Mouse (Mus musculus): ENCODE data around the gene Gjb5.

Gjb5 gene

DNA sequence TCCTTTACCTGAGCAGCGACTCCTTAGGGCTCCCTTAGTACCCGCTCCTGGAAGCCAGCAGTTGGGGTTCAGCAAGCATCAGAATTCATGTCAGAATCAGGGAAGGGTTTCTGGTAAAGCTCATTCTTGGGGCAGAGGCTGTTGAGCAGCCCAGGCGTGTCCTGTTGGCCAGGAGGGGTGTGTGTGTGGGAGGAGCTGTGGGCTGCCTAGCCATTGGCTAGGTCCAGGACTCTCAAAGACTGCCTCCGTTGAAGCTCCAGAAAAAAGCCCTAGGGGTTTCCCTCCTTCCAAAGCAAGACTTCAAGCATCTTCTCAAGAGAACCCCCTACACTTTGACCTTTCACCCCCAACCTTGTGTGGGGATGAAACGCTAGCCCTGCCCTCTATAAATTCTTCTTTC, at the start of gene Gjb5:
Gene Gjb5 (minus strand): TSS at position 164 of the 400 bp plus-strand sequence.
- no peak for DNase-seq

DNA sequence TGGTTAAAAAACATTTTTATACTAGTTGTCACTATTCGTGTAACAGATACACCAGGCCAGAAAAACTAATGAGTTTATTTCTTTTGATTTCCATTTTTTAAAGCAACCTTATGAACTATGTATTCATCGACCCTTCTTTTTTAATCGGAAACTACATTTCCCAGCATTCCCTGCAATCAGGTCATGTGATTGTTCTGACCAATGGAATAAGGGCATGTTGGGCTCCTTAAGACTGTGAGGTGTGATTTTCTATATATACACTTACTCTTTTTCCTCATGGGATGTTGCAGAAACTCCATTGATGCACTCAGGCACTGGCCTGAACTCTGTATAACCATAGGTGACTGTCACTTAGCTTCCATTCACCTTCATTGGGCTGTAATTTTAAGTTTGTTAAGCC, 44.6 kb upstream of the Gjb5 start:
- DNase-seq: no peak

DNA sequence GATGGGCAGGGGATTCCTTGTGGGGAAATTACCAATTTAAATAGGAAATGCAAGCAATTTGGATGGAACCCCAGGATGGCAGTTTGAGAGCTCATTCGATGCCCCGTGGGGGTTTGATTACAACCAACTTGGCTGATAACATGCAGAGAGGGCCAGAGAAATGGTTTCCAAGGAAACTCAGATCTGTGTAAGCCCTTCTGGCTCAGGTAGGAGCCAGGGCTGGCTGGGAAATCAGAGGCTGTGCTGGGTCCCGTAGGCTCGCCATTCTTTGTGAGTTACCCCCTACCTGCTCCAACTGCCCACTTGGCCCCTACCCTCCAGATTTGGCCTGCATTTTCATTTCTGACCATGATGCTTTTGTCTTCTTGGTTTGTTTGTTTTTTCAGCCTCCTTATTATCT, 44.2 kb upstream of the Gjb5 start:
- DNase-seq: no peak

DNA sequence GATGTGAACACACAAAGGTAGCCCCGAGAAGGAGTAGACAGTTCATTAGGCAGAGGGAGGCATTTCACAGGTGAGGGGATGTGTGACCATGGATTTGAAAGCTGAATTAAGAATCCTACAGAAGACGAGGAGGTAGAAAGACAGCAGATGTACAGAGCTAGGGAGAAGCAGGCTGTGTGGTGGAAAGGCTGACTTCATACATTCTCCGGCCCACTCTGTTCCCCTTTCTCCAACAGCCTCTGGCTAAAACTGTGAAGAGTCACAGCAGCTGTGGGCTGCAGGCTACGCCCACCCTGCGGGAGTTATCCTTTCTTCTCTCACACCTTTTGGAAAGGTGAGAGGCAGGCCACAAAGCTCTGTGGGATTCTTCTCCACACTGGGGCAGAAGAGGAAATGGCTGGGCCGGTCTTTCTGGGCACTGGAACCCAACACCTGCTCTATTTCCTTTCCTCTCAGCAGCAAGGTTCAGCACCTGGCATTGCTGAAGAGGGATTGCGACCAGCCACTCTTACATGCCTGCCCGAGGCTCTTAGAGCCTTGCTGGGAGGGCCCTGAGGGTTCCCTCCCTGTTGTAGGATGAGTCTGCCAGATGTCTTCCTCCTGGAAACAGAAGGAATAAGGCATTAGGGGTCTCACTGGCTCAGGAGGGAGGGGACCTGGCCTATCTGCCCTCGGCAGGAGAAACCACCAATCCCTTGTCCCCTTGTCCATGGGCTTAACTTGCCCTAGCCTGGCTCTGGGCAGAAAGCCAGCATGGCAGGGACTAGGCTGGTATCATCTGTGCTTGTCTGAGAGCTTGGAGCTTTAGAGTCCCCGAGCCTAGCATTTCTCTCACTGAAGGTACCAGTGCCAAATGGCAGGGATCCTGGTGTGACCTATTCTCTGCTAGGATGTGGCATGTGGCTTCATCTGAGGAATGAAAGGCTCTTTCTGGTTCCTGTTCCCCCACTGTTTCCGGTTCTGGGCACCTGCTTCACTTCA, 42.5 kb upstream of the Gjb5 start:
- peak; percentile 13 for DNase-seq

DNA sequence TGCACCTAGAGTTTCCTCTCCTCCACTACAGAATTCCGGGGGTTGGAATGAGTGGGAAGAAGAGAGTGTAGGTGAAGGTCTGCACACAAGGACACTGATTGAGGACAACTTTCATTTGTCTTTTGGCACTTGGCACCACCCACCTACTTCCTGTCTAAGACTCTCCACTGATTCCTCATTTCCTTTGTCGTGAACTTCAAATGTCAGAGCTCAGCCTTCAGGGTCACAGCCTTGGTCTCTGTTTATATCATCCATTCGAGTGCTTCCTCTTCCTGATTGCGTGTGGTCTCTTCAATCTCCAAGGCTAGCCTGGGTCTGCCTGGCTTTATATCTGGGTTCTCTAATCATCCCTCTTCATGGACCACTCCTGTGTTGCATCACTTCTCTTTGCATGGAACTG, 37.6 kb upstream of the Gjb5 start:
- no peak for DNase-seq

DNA sequence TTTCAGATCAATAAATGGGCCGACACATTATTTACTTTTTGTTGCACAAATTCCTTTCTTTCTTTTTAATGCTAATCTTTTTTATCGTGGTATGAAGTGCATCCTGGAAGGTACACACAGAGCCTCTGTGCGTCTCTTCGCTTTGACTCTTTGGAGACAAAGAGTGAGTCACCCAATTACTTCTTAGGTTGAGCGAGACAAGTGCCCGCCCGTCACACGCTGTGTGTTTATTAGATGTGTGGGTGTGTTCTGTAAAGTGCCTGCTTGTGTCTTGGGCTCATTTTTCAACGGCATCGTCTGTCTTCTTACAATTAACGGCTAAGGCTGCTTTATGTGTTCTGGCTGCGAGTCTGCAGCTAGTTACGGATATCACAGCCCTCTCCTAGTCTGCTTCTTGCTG, 31.7 kb upstream of the Gjb5 start:
- peak; percentile 45 for DNase-seq

DNA sequence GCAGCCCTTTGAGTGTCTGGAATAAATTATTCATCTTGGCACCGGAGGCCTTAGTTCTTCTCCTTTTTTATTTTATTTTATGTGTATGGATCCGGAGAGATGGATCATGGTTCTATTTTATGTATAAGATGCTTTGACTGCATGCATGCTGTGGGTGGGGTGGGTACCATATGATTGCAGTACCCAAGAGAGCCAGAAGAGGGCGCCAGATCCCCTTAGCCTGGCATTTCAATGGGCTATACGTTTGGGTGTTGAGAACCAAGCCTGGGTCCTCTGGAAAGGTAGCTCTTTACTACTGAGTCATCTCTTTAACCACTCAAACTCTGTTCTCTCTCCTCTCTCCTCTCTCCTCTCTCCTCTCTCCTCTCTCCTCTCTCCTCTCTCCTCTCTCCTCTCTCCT, 19.4 kb upstream of the Gjb5 start:
- no peak for DNase-seq

DNA sequence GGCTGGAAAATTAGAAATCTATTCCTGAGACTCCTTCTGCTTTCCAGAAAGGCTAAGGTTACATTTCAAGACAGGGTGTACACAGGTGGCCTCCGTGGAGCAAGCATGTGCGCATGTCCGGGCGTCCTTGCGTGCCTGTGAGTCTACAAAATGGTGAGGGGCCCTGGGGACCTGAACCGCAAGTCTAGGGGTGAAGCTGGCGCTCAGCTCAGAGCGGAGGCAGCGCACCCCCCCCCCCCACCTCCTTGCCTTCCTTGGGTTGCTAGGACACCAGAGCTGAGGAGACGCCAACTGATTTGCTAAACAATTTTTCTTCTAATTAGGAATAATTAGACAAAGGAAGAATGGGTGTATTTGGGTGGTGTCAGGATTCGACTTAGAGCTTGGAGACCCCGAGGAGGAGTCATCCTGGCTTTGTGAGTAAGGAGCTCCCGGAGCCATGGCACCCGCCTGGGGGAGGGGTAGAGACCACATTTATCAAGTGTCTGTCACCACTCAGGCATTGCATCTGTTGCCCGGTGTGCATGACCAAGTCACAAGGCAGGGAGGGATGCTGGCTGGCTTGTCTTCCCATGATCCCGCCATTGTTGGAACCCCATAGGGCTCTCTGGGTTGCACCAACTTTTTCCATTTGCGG, 17.7 kb upstream of the Gjb5 start:
- no peak for DNase-seq

DNA sequence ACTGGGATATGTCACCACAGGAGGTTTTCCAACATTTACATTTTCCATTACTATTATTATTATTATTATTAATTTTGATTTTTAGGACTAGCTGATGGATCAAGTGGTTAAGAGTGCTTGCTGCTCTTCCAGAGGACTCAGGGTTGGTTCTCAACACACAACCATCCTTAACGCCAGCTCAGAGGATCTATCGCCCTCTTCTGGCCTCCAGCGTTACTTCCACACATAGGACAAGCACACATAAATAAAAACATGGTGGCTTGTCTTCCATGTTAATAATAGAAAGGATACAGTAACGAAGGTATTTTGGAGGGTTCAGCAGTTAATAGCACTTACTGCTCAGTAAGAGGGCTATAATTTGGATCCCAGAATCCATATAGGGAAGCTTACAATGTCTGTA, 16.7 kb upstream of the Gjb5 start:
- DNase-seq: no peak

DNA sequence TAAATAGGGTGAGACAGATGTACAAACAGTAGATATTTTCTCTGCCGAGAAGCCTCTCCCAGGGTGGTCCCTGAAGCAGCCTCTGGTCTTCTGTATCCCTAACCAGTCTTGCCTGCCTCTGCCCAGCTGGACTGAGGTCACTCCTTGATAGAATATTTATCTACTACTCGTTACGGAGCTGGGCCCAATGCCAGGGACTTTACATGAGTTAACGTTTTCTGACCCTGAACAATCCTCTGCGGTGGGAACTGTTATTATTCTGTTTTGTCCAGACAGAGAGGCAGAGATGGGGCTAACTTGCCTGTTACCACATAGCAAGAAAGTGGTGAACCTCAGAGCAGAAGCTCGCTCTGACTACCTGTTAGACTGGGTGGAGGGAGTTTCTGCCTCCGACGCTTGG, 15.5 kb upstream of the Gjb5 start:
- DNase-seq: no peak

DNA sequence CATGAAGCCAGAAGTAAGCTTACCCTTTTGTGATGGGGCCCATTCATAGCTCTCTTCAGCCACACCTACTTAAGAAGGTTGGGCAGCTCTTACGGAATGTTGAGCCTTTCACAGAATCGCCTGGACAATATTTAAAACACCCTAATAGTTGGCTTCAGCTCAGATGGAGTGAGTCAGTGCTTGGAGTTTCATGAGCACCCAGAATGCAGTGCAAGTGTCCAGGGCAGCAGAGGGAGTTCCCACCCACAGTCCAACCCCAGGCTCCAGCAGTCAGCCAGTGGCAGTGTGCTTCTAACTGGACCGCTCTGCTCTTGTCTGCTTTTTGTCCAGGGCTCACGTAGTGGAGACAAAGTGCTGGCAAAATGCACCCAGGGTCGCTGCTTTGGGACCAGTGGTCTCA, 13.6 kb upstream of the Gjb5 start:
- no peak for DNase-seq

DNA sequence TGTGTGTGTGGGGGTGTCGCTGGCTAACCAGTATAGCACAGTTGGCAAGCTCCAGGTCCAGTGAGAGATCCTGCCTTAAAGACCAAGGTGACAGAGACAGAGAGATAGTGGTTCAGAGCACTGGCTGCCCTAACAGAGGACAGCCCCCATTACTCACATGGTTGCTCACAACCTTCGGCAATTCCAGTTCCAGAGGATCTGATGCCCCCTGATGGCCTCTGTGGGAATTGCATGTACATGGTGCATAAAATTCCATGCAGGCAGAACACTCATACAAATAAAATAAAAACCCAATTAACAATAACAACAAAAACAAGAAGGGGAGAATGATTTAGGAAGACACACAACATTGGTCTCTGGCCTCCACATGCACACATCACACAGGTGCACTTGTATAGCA, 12.5 kb upstream of the Gjb5 start:
- DNase-seq: no peak

DNA sequence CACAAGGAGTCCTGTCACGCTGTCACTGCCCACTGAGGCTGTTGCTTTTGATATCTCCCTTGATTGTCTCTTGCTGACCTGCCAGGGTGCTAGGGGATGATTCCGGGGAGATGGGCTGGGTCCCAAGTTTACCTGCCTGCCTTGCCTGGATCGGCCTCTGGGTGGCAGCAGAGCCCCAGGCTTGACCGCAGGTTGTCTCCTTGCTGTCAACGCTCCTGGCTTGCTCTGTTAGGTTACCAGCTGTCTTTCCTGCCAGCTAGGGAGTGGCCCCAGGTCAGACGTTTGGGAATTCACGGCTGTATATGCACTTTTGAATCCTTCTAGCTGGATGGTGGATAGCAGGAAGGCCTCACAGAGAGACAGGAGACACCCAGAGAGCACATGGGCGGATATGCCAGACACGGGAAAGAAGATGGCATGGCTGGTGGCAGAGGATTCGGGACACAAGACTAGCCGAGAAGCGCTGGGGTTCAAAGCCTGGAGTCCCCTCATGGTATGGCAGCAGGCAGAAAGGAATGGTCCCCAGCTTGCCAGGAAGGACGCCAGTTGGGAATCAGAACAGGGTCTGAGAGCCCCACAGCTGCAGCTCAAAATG, 10.5 kb upstream of the Gjb5 start:
- peak; percentile 53 for DNase-seq

DNA sequence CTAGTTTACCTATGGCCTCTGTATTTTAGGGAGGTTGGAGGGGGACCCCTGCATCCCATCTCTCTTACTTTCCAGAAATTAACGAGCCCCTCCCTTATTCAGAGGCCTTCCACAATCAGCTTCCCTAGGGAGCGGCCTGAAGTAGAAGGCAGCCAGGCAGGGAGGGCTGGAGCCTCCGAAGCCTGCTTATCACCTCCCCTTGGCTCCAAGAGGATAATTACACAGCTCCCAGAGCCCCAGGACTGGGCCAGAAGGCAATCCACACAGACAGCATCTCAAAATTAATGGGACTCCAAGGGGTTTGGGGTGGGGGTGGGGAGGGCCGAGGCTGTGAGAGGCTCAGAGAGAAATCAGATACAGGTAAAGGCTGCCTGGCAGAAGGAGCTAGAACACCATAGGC, 7.9 kb upstream of the Gjb5 start:
- no peak for DNase-seq

DNA sequence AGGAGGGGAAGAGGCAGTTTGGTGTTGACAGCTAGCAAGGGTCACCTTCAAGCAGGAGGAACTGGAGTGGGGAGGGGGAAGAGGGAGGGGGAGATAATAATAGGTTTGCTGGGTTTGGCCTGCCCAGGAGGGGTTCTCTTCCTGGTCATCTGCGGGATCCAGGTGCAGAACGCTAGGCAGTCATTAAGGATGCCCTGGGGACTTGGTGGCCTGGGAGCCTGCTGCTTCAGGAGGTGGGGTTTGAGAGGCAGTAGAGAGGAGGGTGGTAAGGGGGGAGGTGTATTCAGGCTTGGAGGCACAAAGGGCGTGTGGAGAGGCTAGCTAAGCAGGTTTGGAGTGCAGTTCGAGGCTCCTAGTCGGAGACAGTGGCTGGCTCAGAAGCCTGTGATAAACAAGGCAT, 7.5 kb upstream of the Gjb5 start:
- no peak for DNase-seq

DNA sequence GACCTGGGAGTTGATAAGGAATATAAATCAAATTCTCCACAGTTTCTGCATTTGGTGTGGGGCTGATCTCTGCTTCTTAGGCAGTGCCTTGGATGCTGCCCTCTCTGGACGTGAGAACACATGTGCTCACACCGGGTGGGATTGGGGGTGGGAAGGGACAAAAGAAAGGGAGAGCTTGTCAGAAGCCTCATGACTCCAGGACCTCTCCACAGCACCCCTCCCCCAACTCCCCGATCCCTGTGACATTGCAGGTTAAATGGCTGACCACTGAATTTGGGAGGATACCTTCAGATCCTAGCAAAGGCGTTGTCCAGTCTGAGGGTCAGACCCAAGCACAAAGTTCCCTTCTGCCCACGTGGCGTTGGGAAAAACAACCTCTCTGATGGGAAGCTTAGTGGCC, 6.5 kb upstream of the Gjb5 start:
- no peak for DNase-seq

DNA sequence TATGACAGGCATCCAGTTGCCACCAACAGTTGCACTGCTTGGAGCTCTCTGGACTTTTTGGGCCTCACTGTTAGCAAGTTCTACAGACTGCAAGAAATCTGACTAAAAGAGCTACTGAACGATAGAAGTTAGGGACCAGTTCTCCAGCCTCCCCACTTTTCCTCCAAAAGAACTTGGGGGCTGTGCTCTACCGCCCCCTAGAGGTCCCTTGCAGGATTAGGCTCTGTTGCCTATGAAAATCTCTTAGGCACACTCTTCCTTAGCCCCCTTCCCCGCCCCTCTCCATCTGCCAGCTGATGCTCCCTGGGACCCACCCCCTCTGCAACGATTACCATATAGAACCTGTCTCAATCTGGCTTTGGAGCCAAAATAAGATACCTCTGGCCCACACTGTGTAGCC, 5.3 kb upstream of the Gjb5 start:
- DNase-seq: no peak

DNA sequence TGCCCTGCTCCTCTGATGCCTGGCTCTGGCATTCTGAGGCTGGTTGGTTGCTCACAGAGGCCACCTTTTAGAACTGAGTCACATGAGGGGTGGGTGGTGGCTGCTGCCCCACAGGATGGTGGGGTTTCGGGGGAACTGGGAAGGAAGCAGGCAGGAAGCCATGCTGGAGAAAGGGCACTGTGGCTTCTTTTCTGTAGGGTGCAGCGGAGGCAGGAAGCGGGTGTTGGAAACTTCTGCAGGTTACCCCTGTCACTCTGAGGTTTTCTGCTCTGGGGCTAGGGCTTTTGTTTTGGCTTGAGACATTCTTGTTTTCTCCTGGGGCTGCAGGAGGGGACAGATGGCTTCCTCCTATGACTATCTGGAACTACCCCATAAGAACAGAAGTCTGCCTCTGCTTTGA, 4.5 kb upstream of the Gjb5 start:
- no peak for DNase-seq

DNA sequence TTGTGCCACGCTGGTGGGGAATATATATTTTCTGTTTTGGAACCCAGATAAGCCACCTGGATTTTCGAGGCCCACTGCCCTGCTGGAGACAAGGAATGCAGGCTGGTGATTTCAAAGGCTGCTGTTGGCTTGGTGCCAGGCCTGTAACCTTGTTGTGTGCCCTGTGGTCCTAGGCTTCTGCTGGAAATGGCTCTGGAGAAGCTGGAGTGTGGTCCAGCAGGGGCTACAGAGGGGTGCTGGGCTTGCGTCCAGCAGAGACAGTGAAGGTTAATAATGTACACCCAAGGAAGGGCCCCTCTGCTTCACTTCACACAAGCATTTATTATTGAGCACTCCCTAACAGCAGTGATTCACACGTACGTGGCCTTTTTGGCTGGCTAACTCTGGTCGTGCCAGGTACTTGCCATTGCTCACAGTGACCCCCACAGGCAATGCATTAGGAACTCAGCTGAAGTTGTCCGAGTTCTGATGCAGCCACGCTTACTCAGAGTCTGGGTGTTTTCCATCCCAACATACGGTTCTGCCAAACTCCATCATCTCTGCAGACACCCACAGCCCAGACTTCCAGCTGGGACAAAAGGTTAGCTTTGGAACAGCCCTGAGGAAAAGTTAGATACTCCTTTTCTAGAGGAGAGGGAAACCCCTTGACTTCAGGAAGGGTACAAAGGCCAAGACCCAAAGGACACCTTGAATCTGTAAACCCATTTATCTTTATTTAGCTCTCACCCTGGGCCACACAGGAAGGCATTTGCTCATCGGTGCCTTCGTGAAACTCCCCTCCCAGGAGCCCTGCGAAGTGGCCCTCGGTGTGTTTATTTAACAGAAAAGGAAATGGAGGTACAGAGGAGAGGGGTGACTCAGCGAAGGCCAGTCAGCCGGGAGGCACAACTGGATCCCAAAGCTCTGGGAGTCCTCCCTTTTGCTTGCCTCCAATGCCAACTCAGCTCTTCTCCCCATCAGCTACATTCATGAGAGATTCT, 3.2 kb downstream of the Gjb5 start:
- peak; percentile 19 for DNase-seq

DNA sequence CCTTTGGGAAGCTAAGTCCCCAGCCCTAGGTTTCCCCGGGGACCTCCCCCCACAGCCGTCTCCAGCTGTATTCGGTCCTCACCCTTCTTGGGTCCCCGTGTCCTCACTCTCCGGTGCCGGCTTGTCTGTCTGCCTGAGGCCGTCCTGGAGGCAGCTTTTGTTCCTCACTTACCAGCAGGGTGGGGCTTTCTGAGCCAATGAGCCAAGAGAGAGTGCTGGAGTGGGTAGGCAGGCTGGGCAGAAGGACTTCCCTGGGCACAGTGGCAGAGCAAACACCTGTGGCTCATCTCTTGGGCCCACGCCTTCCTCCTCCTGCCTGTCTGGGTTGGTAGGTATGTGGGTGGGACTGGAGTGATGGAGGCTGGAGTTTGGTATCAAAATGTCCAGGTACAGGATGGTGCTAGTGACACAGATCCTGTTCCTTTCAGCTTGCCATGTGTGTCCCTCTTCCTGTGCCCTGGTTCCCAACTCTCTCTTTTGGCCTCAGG, 4.0 kb downstream of the Gjb5 start, which contains the start of gene Gjb4:
Gene Gjb4 (minus strand): TSS at position 131 of the 488 bp plus-strand sequence.
- peak; percentile 21 for DNase-seq

DNA sequence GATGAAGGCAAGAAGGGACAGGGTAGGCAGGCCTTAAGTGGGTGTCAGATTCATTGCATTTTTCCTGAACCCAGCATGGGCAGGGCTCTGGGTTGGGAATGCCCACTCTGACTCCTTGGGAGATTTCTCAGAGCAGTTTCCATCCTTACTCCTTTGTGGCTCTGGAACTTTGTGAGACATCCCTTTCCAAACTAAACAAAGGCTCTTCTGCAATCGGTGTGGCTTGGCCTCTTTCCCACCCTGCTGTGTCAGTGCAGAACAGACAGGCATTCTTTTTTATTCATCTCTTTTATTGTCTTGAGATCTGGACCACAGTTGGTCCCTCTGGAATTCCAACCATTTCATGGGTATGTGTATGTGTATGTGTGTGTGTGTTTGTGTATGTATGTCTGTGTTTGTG, 5.4 kb downstream of the Gjb5 start:
- DNase-seq: no peak

DNA sequence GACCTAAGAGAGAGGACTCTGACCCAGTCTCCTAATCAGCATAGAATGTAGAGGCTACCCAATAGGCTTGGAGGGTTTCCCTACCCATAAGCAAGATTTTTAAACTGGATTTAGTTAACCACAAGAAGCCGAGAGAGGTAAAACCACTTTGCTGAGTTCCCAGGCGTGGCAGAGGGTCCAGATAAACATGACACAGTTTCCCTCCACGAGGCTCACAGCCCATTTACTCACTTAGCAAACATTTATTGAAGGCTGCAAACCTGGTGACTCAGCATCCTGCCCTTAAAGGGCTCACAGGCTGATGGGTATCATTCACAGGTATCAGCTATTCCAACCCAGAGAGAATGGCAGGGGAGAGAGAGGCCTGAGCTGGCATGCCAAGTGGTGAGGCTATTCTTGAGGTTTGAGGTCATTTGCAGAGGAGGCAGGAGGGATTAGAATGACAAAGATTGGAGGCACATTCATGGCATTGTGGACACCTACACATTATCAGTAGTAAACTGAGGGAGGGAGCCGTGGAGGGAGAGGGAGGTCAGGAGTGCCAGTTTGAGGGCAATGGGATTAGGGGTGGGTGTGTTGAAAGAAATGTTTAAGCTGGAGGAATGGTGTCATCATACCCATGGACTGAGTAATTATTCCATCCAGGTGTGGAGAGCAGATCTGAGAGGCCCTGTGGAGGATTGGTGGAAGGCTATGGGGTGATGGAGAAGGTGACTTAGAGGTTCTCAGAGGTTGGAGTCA, 8.3 kb downstream of the Gjb5 start:
- DNase-seq: no peak
